Mouse (Mus musculus) heart, adult 2 months (tissue): Measurements from ENCODE around the gene Spdl1. TPM values are rescaled to one million over a fixed set of nuclear protein-coding genes. Genes with fewer than 3 reads are reported as not detected.

Experiments
- DNase-seq, 2 experiments: peaks; one replicate each; pipeline ENCODE4 v3.0.0; 2021
- H3K27ac ChIP-seq: fragments of 200-600 bp; 2 replicates; pipeline ENCODE4 v1.8.1; 2022
- H3K27me3 ChIP-seq: fragments of 200-500 bp; 2 replicates; pipeline ENCODE4 v1.6.1; 2012; ENCODE audit warnings: mild to moderate bottlenecking, low read length, inconsistent platforms, mixed read lengths; ENCODE audit not compliant: control insufficient read depth, insufficient read depth
- H3K36me3 ChIP-seq: fragments of 200-500 bp; 2 replicates; pipeline ENCODE4 v1.6.1; 2012; ENCODE audit warnings: low read length, inconsistent platforms; ENCODE audit not compliant: control insufficient read depth, insufficient read depth
- H3K4me1 ChIP-seq: fragments of 200-500 bp; 2 replicates; pipeline ENCODE4 v1.6.1; 2011; ENCODE audit warnings: low read length; ENCODE audit not compliant: control insufficient read depth, insufficient read depth
- H3K4me3 ChIP-seq: fragments of 200-600 bp; 2 replicates; pipeline ENCODE4 v1.8.1; 2022
- H3K79me2 ChIP-seq: fragments of 200-500 bp; replicated peaks from 2 replicates; pipeline ENCODE4 v1.6.1; 2012; ENCODE audit warnings: mild to moderate bottlenecking, inconsistent platforms, low read length, moderate library complexity, mixed read lengths; ENCODE audit not compliant: control insufficient read depth, insufficient read depth
- H3K9ac ChIP-seq: fragments of 200-500 bp; 2 replicates; pipeline ENCODE4 v1.6.1; 2012; ENCODE audit warnings: low read depth, mild to moderate bottlenecking, control low read depth, inconsistent platforms, low read length, mixed read lengths
- CTCF ChIP-seq: fragments of 200-600 bp; IDR thresholded peaks from 2 replicates; pipeline ENCODE4 v1.8.1; 2022; ENCODE audit warnings: antibody characterized with exemption, mild to moderate bottlenecking, moderate library complexity
- EP300 ChIP-seq: fragments of 200-500 bp; IDR thresholded peaks from 2 replicates; pipeline ENCODE4 v1.6.1; 2011; ENCODE audit warnings: low read depth, low read length, control low read depth; ENCODE audit not compliant: insufficient read depth
- POLR2A ChIP-seq: fragments of 200-500 bp; IDR thresholded peaks from 2 replicates; pipeline ENCODE4 v1.6.1; 2011; ENCODE audit warnings: mild to moderate bottlenecking, low read depth, low read length, control low read depth; ENCODE audit not compliant: insufficient read depth
- WGBS: fragments of 180-500 bp; shearing (Covaris S2); methylation state at CpG from one replicate; pipeline ENCODE4 v1.1.7; 2018; 5-methylcytosine and 5-hydroxymethylcytosine counted together
- intact Hi-C: fragments of 180-260 bp; cut with DNase I; formaldehyde crosslinking; loops from one replicate; pipeline ENCODE4 v1.15.1; 2025
- polyA plus RNA-seq: library from polyadenylated mRNA; depleted of rRNA; stranded (reverse); fragments of >200 nt; gene quantifications from 2 replicates; pipeline ENCODE4 v1.2.3, GENCODE M21; 2012
- total RNA-seq, 2 experiments: library from RNA; stranded (reverse); gene quantifications; 2 replicates each; pipeline ENCODE4 v1.2.3; 2021

Gene Spdl1
- total and polyA plus RNA-seq, 3 experiments, result 0.08 to 0.29 (median 0.16) TPM

- Histone ChIP-seq H3K9ac (no peak overlapping the region), H3K79me2 (no peaks in the 10 kb centered on the region), H3K27ac (no peak overlapping the region), H3K4me3 (no peak overlapping the region), H3K27me3 (no peaks in the 10 kb centered on the region), H3K4me1 (no peaks in the 10 kb centered on the region), H3K36me3 (no peaks in the 10 kb centered on the region)
- WGBS, result 51% methylated on average over 3 of the region's 3 CpGs
- DNase-seq, result peak; percentile 16 to 37
- TF ChIP-seq POLR2A (no peak), EP300 (no peak), CTCF (no peak)
- intact Hi-C loops, result no loop called here
Measured at GRCm38 (mm10) chr11:34871456-34871855, 38.0 kb upstream of the Spdl1 start.

GRCm38 (mm10) chr11:34868626-34869025 lies 35.2 kb upstream of the Spdl1 start:
- no peak for DNase-seq
- TF ChIP-seq CTCF (peak; percentile 31), EP300 (no peak)
- Histone ChIP-seq H3K36me3 (no peaks in the 10 kb centered on the region), H3K9ac (no peak overlapping the region), H3K27me3 (no peaks in the 10 kb centered on the region), H3K4me1 (no peaks in the 10 kb centered on the region), H3K4me3 (no peak overlapping the region), H3K27ac (no peak overlapping the region), H3K79me2 (no peaks in the 10 kb centered on the region)
- intact Hi-C loops, result no loop called here
- WGBS, result 34% methylated on average over 6 of the region's 6 CpGs

- Histone ChIP-seq H3K4me3 (no peak overlapping the region), H3K9ac (no peak overlapping the region), H3K79me2 (no peaks in the 10 kb centered on the region), H3K27ac (no peak overlapping the region), H3K36me3 (no peaks in the 10 kb centered on the region), H3K4me1 (no peaks in the 10 kb centered on the region), H3K27me3 (no peaks in the 10 kb centered on the region)
- no peak for DNase-seq
- intact Hi-C loops, result no loop called here
- TF ChIP-seq POLR2A, result no peak
- no peak for TF ChIP-seq CTCF
- TF ChIP-seq EP300, result no peak
- WGBS, result 63% methylated on average over 3 of the region's 3 CpGs
Measured at GRCm38 (mm10) chr11:34865741-34866270, 32.4 kb upstream of the Spdl1 start.

- no peak overlapping the region for H3K4me3 ChIP-seq
Measured at GRCm38 (mm10) chr11:34865181-34865580, 31.7 kb upstream of the Spdl1 start.

GRCm38 (mm10) chr11:34856652-34857051 lies 23.2 kb upstream of the Spdl1 start:
- TF ChIP-seq EP300 (no peak), POLR2A (no peak), CTCF (no peak)
- WGBS, result 13% methylated on average over 3 of the region's 3 CpGs

More at GRCm38 (mm10) chr11:34865181-34865580, 31.7 kb upstream of the Spdl1 start:
- no peak overlapping the region for H3K27ac ChIP-seq
- no peak overlapping the region for H3K9ac ChIP-seq
- WGBS, result 78% methylated on average over 14 of the region's 14 CpGs
- no peaks in the 10 kb centered on the region for H3K27me3 ChIP-seq
- no peaks in the 10 kb centered on the region for H3K79me2 ChIP-seq
- H3K4me1 ChIP-seq, result no peaks in the 10 kb centered on the region
- DNase-seq, result peak; percentile 26 to 51
- TF ChIP-seq CTCF (no peak), EP300 (no peak)
- no peaks in the 10 kb centered on the region for H3K36me3 ChIP-seq
- intact Hi-C loops, result no loop called here

GRCm38 (mm10) chr11:34846268-34846652 lies 12.8 kb upstream of the Spdl1 start:
- Histone ChIP-seq H3K36me3 (no peaks in the 10 kb centered on the region), H3K4me3 (no peak overlapping the region), H3K27me3 (no peaks in the 10 kb centered on the region), H3K79me2 (no peaks in the 10 kb centered on the region), H3K4me1 (peaks cover 3% of the 10 kb centered on the region; the same call in 1 of the 2 replicates), H3K27ac (no peak overlapping the region), H3K9ac (peak overlapping the region; percentile 19; the same call in 1 of the 2 replicates)
- TF ChIP-seq EP300, result no peak
- TF ChIP-seq POLR2A, result no peak
- no peak for TF ChIP-seq CTCF
- WGBS, result 57% methylated on average over 5 of the region's 5 CpGs
- intact Hi-C loops, result loop anchor here (10.0 kb wide), 1 partner anchor 849 kb away; no protein-coding TSS in a partner anchor
- DNase-seq, result no peak

More at GRCm38 (mm10) chr11:34856652-34857051, 23.2 kb upstream of the Spdl1 start:
- Histone ChIP-seq H3K27ac (no peak overlapping the region), H3K4me1 (no peaks in the 10 kb centered on the region), H3K4me3 (no peak overlapping the region), H3K36me3 (no peaks in the 10 kb centered on the region), H3K27me3 (no peaks in the 10 kb centered on the region), H3K9ac (no peak overlapping the region), H3K79me2 (no peaks in the 10 kb centered on the region)
- no peak for DNase-seq
- intact Hi-C loops, result no loop called here
